Mouse (Mus musculus) lung, adult 2 months (tissue): Measurements from ENCODE around the gene Bak1. TPM values are rescaled to one million over a fixed set of nuclear protein-coding genes. Genes with fewer than 3 reads are reported as not detected.
A peak's percentile ranks its signal among the peaks of the same experiment; 100 is the strongest.

Experiments used
- DNase-seq: peaks from one replicate; pipeline ENCODE4 v3.0.0; 2022
- H3K4me1 ChIP-seq: fragments of 200-500 bp; 2 replicates; pipeline ENCODE4 v1.6.1; 2011; ENCODE audit warnings: low read length; ENCODE audit not compliant: control insufficient read depth, insufficient read depth
- H3K4me3 ChIP-seq: fragments of 200-500 bp; replicated peaks from 2 replicates; pipeline ENCODE3; 2011; ENCODE audit warnings: low read depth, mild to moderate bottlenecking, control low read depth, low read length; ENCODE audit errors: extremely low read depth
- CTCF ChIP-seq: fragments of 200-500 bp; IDR thresholded peaks from 2 replicates; pipeline ENCODE4 v1.5.1; 2011; ENCODE audit warnings: mild to moderate bottlenecking, low read length, control low read depth; ENCODE audit not compliant: insufficient read depth
- POLR2A ChIP-seq: fragments of 200-500 bp; IDR thresholded peaks from 2 replicates; pipeline ENCODE4 v1.6.1; 2011; ENCODE audit warnings: low read depth, mild to moderate bottlenecking, control low read depth, low read length, borderline replicate concordance; ENCODE audit errors: extremely low read depth
- WGBS: fragments of 180-500 bp; shearing (Covaris S2); methylation state at CpG from one replicate; pipeline ENCODE4 v1.1.7; 2018; 5-methylcytosine and 5-hydroxymethylcytosine counted together
- polyA plus RNA-seq: library from polyadenylated mRNA; depleted of rRNA; stranded (reverse); fragments of >200 nt; gene quantifications from 2 replicates; pipeline ENCODE4 v1.2.3, GENCODE M21; 2012

Bak1 gene
- polyA plus RNA-seq, 1 experiment, result 55.8 TPM

GRCm38 (mm10) chr17:27050853-27051252 is 22.0 kb upstream of the Bak1 start:
- no peak for DNase-seq
- 73% methylated on average over 5 of the region's 5 CpGs for WGBS
- Histone ChIP-seq H3K4me1 (peaks cover 12% of the 10 kb centered on the region), H3K4me3 (no peak overlapping the region)
- TF ChIP-seq POLR2A, result no peak
- no peak for TF ChIP-seq CTCF

GRCm38 (mm10) chr17:27048445-27049239 is 19.8 kb upstream of the Bak1 start:
- TF ChIP-seq POLR2A (no peak), CTCF (no peak)
- Histone ChIP-seq H3K4me3 (no peak overlapping the region), H3K4me1 (peaks cover 12% of the 10 kb centered on the region)
- 42% methylated on average over 14 of the region's 14 CpGs for WGBS
- no peak for DNase-seq

- Histone ChIP-seq H3K4me1 (peaks cover 14% of the 10 kb centered on the region), H3K4me3 (no peak overlapping the region)
- DNase-seq, result no peak
- 76% methylated on average over 14 of the region's 14 CpGs for WGBS
- TF ChIP-seq CTCF (peak; percentile 42; the same call in 1 of the 2 replicates), POLR2A (no peak)
These were observed 19.1 kb upstream of the Bak1 start for GRCm38 (mm10) chr17:27047762-27048444.

GRCm38 (mm10) chr17:27045164-27045563 is 16.4 kb upstream of the Bak1 start:
- WGBS, result 95% methylated on average over 6 of the region's 6 CpGs
- TF ChIP-seq CTCF (no peak), POLR2A (no peak)
- Histone ChIP-seq H3K4me1 (peaks cover 9% of the 10 kb centered on the region), H3K4me3 (no peak overlapping the region)
- no peak for DNase-seq

GRCm38 (mm10) chr17:27042840-27043239 is 14.0 kb upstream of the Bak1 start:
- no peak overlapping the region for H3K4me3 ChIP-seq
- 46% methylated on average over 6 of the region's 6 CpGs for WGBS
- DNase-seq, result no peak
- H3K4me1 ChIP-seq, result peaks cover 5% of the 10 kb centered on the region
- no peak for TF ChIP-seq POLR2A
- no peak for TF ChIP-seq CTCF

- H3K4me1 ChIP-seq, result peaks cover 6% of the 10 kb centered on the region
- no peak for DNase-seq
- WGBS, result 80% methylated on average over 2 of the region's 2 CpGs
- no peak overlapping the region for H3K4me3 ChIP-seq
- TF ChIP-seq CTCF (no peak), POLR2A (no peak)
These were observed 12.9 kb upstream of the Bak1 start for GRCm38 (mm10) chr17:27041787-27042055.

GRCm38 (mm10) chr17:27041046-27041786 is 12.4 kb upstream of the Bak1 start:
- no peak for DNase-seq
- WGBS, result 59% methylated on average over 13 of the region's 13 CpGs
- H3K4me1 ChIP-seq, result peaks cover 10% of the 10 kb centered on the region
- H3K4me3 ChIP-seq, result no peak overlapping the region
- TF ChIP-seq CTCF (no peak), POLR2A (no peak)

GRCm38 (mm10) chr17:27040304-27041045 is 11.7 kb upstream of the Bak1 start:
- H3K4me3 ChIP-seq, result no peak overlapping the region
- TF ChIP-seq POLR2A (no peak), CTCF (no peak)
- 46% methylated on average over 20 of the region's 20 CpGs for WGBS
- no peak for DNase-seq
- H3K4me1 ChIP-seq, result peaks cover 16% of the 10 kb centered on the region

GRCm38 (mm10) chr17:27039432-27040102 is 10.8 kb upstream of the Bak1 start:
- WGBS, result 73% methylated on average over 10 of the region's 10 CpGs
- no peak for TF ChIP-seq CTCF
- TF ChIP-seq POLR2A, result no peak
- DNase-seq, result no peak
- peaks cover 16% of the 10 kb centered on the region for H3K4me1 ChIP-seq
- H3K4me3 ChIP-seq, result no peak overlapping the region
